Mouse (Mus musculus) spleen, postnatal 14 days (tissue): ENCODE measurements around the gene Olfr965.
"Not testable (repeated sequence)": the region's sequence is repeated elsewhere in the genome, so short reads cannot be mapped to it uniquely, and the experiment has no call there.

Experiments
- DNase-seq, 2 experiments: peaks; one replicate each; pipeline ENCODE4 v3.0.0; 2021 to 2022; ENCODE audit warnings: low spot score in 2 of 2

Olfr965 gene

GRCm38 (mm10) chr9:39711053-39711452 is at the start of gene Olfr965:
TSS of gene Olfr965 (plus strand) at chr9:39711353.
- DNase-seq, result no peak

- no peak for DNase-seq
Observed at GRCm38 (mm10) chr9:39666905-39667304, 44.2 kb upstream of the Olfr965 start, which contains the start of gene Olfr963. TSS of gene Olfr963 (plus strand) at chr9:39667205.

GRCm38 (mm10) chr9:39669723-39670122 is 41.4 kb upstream of the Olfr965 start:
- DNase-seq, result no peak

- no peak for DNase-seq
Observed at GRCm38 (mm10) chr9:39674820-39675219, 36.3 kb upstream of the Olfr965 start.

GRCm38 (mm10) chr9:39678557-39678956 is 32.6 kb upstream of the Olfr965 start:
- DNase-seq, result no peak

GRCm38 (mm10) chr9:39679280-39679679 is 31.9 kb upstream of the Olfr965 start:
- DNase-seq, result no peak

GRCm38 (mm10) chr9:39701123-39701522 is 10.0 kb upstream of the Olfr965 start:
- DNase-seq, result not testable (repeated sequence)

GRCm38 (mm10) chr9:39707017-39707416 is 4.1 kb upstream of the Olfr965 start, which contains the start of gene Olfr149:
TSS of gene Olfr149 (minus strand) at chr9:39707117.
- DNase-seq, result no peak

GRCm38 (mm10) chr9:39708958-39709357 is 2.2 kb upstream of the Olfr965 start:
- no peak for DNase-seq

GRCm38 (mm10) chr9:39730678-39731077 is 19.5 kb downstream of the Olfr965 start, which contains the start of gene Olfr150:
TSS of gene Olfr150 (plus strand) at chr9:39730978.
- no peak for DNase-seq

GRCm38 (mm10) chr9:39740741-39741140 is 29.6 kb downstream of the Olfr965 start:
- no peak for DNase-seq

GRCm38 (mm10) chr9:39745949-39746348 is 34.8 kb downstream of the Olfr965 start, which contains the start of gene Olfr967:
TSS of gene Olfr967 (plus strand) at chr9:39746249.
- no peak for DNase-seq

- no peak for DNase-seq
Observed at GRCm38 (mm10) chr9:39746428-39746827, 35.3 kb downstream of the Olfr965 start.
